Mouse (Mus musculus) E14TG2a.4 (cell line): ENCODE results near the gene Stxbp2.
A peak's percentile ranks its signal among the peaks of the same experiment; 100 is the strongest.

ENCODE experiments used
- H3K27me3 ChIP-seq: 2 replicates; pipeline ENCODE4 v1.6.1; 2014; ENCODE audit warnings: low read length, control low read depth; ENCODE audit not compliant: insufficient read depth
- H3K36me3 ChIP-seq: 2 replicates; pipeline ENCODE4 v1.6.1; 2014; ENCODE audit warnings: low read length, control low read depth; ENCODE audit not compliant: insufficient read depth
- H3K4me1 ChIP-seq: replicated peaks from 2 replicates; pipeline ENCODE4 v1.6.1; 2014; ENCODE audit warnings: low read depth, low read length, control low read depth
- H3K4me3 ChIP-seq: replicated peaks from 2 replicates; pipeline ENCODE4 v1.5.1; 2014; ENCODE audit warnings: mild to moderate bottlenecking, low read length
- H3K9me3 ChIP-seq: 2 replicates; pipeline ENCODE4 v1.6.1; 2014; ENCODE audit warnings: low read length, control low read depth
- CTCF ChIP-seq: conservative IDR thresholded peaks from 2 replicates; pipeline ENCODE4 v1.5.1; 2014; ENCODE audit warnings: low read length
- NANOG ChIP-seq: IDR thresholded peaks from 2 replicates; pipeline ENCODE4 v1.6.1; 2014; ENCODE audit warnings: borderline replicate concordance, low read length, mixed read lengths
- POU5F1 ChIP-seq: IDR thresholded peaks from 2 replicates; pipeline ENCODE4 v1.6.1; 2014; ENCODE audit warnings: low read length, borderline replicate concordance

Stxbp2 gene

GRCm38 (mm10) chr8:3622119-3622518 lies 8.6 kb upstream of the Stxbp2 start:
- peaks cover 32% of the 10 kb centered on the region for H3K4me1 ChIP-seq
- H3K4me3 ChIP-seq: peak overlapping the region; percentile 97
- TF ChIP-seq NANOG (no peak), CTCF (no peak), POU5F1 (no peak)
- H3K36me3 ChIP-seq: peaks cover 40% of the 10 kb centered on the region
- no peaks in the 10 kb centered on the region for H3K27me3 ChIP-seq
- no peaks in the 10 kb centered on the region for H3K9me3 ChIP-seq

- Histone ChIP-seq H3K4me1 (peaks cover 11% of the 10 kb centered on the region), H3K27me3 (peaks cover 19% of the 10 kb centered on the region), H3K36me3 (peaks cover 20% of the 10 kb centered on the region), H3K4me3 (no peak within 1 kb of the TSS), H3K9me3 (no peaks in the 10 kb centered on the region)
- TF ChIP-seq POU5F1 (no peak), NANOG (no peak), CTCF (no peak)
These were observed 5.3 kb upstream of the Stxbp2 start, which contains the start of gene Pcp2 for GRCm38 (mm10) chr8:3625445-3625844. Gene Pcp2, minus strand, starts transcription at chr8:3625545.

GRCm38 (mm10) chr8:3626971-3627370 lies 3.8 kb upstream of the Stxbp2 start:
- H3K4me1 ChIP-seq: peaks cover 23% of the 10 kb centered on the region
- peaks cover 20% of the 10 kb centered on the region for H3K36me3 ChIP-seq
- H3K4me3 ChIP-seq: no peak overlapping the region
- TF ChIP-seq NANOG: no peak
- no peak for TF ChIP-seq CTCF
- no peak for TF ChIP-seq POU5F1
- H3K27me3 ChIP-seq: peaks cover 20% of the 10 kb centered on the region
- no peaks in the 10 kb centered on the region for H3K9me3 ChIP-seq

GRCm38 (mm10) chr8:3628014-3628413 lies 2.7 kb upstream of the Stxbp2 start:
- peaks cover 21% of the 10 kb centered on the region for H3K4me1 ChIP-seq

GRCm38 (mm10) chr8:3631478-3631875 lies 722 bp downstream of the Stxbp2 start:
- Histone ChIP-seq H3K36me3 (peaks cover 41% of the 10 kb centered on the region), H3K4me1 (peaks cover 21% of the 10 kb centered on the region), H3K4me3 (peak overlapping the region; percentile 89), H3K9me3 (no peaks in the 10 kb centered on the region), H3K27me3 (peaks cover 20% of the 10 kb centered on the region)
- no peak for TF ChIP-seq POU5F1
- no peak for TF ChIP-seq CTCF
- TF ChIP-seq NANOG: no peak

More at GRCm38 (mm10) chr8:3628014-3628413, 2.7 kb upstream of the Stxbp2 start:
- TF ChIP-seq CTCF (peak; percentile 57), NANOG (no peak)
- Histone ChIP-seq H3K27me3 (peaks cover 20% of the 10 kb centered on the region), H3K4me3 (no peak overlapping the region), H3K36me3 (peaks cover 20% of the 10 kb centered on the region), H3K9me3 (no peaks in the 10 kb centered on the region)

GRCm38 (mm10) chr8:3645804-3646203 lies 15.0 kb downstream of the Stxbp2 start:
- Histone ChIP-seq H3K4me1 (peaks cover 51% of the 10 kb centered on the region), H3K9me3 (no peaks in the 10 kb centered on the region), H3K4me3 (peak overlapping the region; percentile 41), H3K27me3 (no peaks in the 10 kb centered on the region), H3K36me3 (peaks cover 23% of the 10 kb centered on the region)
- TF ChIP-seq NANOG (no peak), POU5F1 (no peak), CTCF (no peak)

GRCm38 (mm10) chr8:3646824-3647531 lies 16.2 kb downstream of the Stxbp2 start:
- H3K36me3 ChIP-seq: peaks cover 11% of the 10 kb centered on the region
- no peak overlapping the region for H3K4me3 ChIP-seq
- H3K9me3 ChIP-seq: no peaks in the 10 kb centered on the region
- no peak for TF ChIP-seq CTCF
- TF ChIP-seq NANOG: no peak
- no peak for TF ChIP-seq POU5F1
- no peaks in the 10 kb centered on the region for H3K27me3 ChIP-seq
- peaks cover 51% of the 10 kb centered on the region for H3K4me1 ChIP-seq

- Histone ChIP-seq H3K9me3 (no peaks in the 10 kb centered on the region), H3K4me3 (no peak overlapping the region), H3K4me1 (peaks cover 51% of the 10 kb centered on the region), H3K27me3 (no peaks in the 10 kb centered on the region), H3K36me3 (peaks cover 6% of the 10 kb centered on the region)
- TF ChIP-seq NANOG (no peak), CTCF (no peak), POU5F1 (no peak)
These were observed 16.8 kb downstream of the Stxbp2 start for GRCm38 (mm10) chr8:3647561-3647960.

GRCm38 (mm10) chr8:3648268-3648667 lies 17.5 kb downstream of the Stxbp2 start:
- TF ChIP-seq NANOG: no peak
- TF ChIP-seq CTCF: no peak
- TF ChIP-seq POU5F1: no peak
- H3K4me1 ChIP-seq: peaks cover 51% of the 10 kb centered on the region
- no peaks in the 10 kb centered on the region for H3K9me3 ChIP-seq
- no peaks in the 10 kb centered on the region for H3K36me3 ChIP-seq
- H3K27me3 ChIP-seq: no peaks in the 10 kb centered on the region
- no peak overlapping the region for H3K4me3 ChIP-seq
